Mouse (Mus musculus) stomach, embryonic 16.5 days (tissue): ENCODE data around the gene Slc37a1. TPM values are rescaled to one million over a fixed set of nuclear protein-coding genes. Genes with fewer than 3 reads are reported as not detected.
A peak's percentile ranks its signal among the peaks of the same experiment; 100 is the strongest.
"Not testable (repeated sequence)": the region's sequence is repeated elsewhere in the genome, so short reads cannot be mapped to it uniquely, and the experiment has no call there.

Source experiments
- ATAC-seq: fragments of 200-750 bp; cut with Nextera tagmentation; 2 replicates; pipeline ENCODE4 v1.8.0; 2017; ENCODE audit warnings: moderate number of reproducible peaks, moderate TSS enrichment; ENCODE audit not compliant: insufficient read depth, low FRiP score
- H3K27ac ChIP-seq: fragments of 300-500 bp; sonication (generic); 2 replicates; pipeline ENCODE4 v1.5.1; 2014; ENCODE audit warnings: low read length
- H3K27me3 ChIP-seq: fragments of 300-500 bp; sonication (generic); 2 replicates; pipeline ENCODE4 v1.6.1; 2014; ENCODE audit warnings: low read length, control low read depth, mixed read lengths; ENCODE audit not compliant: control insufficient read depth, insufficient read depth
- H3K36me3 ChIP-seq: fragments of 300-500 bp; sonication (generic); 2 replicates; pipeline ENCODE4 v1.6.1; 2014; ENCODE audit warnings: low read length; ENCODE audit not compliant: control insufficient read depth, insufficient read depth
- H3K4me1 ChIP-seq: fragments of 300-500 bp; sonication (generic); 2 replicates; pipeline ENCODE4 v1.6.1; 2014; ENCODE audit warnings: low read length, control low read depth, mixed read lengths; ENCODE audit not compliant: control insufficient read depth, insufficient read depth
- H3K4me2 ChIP-seq: fragments of 300-500 bp; sonication (generic); 2 replicates; pipeline ENCODE4 v1.6.1; 2014; ENCODE audit warnings: low read depth, low read length, mixed read lengths
- H3K4me3 ChIP-seq: fragments of 300-500 bp; sonication (generic); replicated peaks from 2 replicates; pipeline ENCODE4 v1.5.1; 2014; ENCODE audit warnings: mild to moderate bottlenecking, low read length
- H3K9ac ChIP-seq: fragments of 300-500 bp; sonication (generic); 2 replicates; pipeline ENCODE4 v1.6.1; 2014; ENCODE audit warnings: low read length
- H3K9me3 ChIP-seq: fragments of 300-500 bp; sonication (generic); replicated peaks from 2 replicates; pipeline ENCODE4 v1.6.1; 2016; ENCODE audit warnings: low read length, control low read depth; ENCODE audit not compliant: control insufficient read depth
- WGBS: fragments of 180-500 bp; shearing (Covaris S2); extraction: QIAGEN DNeasy Blood & Tissue Kit; methylation state at CpG from one replicate; pipeline ENCODE4 v1.1.7; 2014; 5-methylcytosine and 5-hydroxymethylcytosine counted together
- polyA plus RNA-seq: library from polyadenylated mRNA; unstranded; fragments of >200 nt; fragmentation: Nextera tagmentation; extraction: Ambion mirVana; gene quantifications from 2 replicates; pipeline ENCODE4 v1.2.1, GENCODE M21; 2015

Gene Slc37a1
- polyA plus RNA-seq, 1 experiment from 2014 or later = 16.1 TPM

DNA sequence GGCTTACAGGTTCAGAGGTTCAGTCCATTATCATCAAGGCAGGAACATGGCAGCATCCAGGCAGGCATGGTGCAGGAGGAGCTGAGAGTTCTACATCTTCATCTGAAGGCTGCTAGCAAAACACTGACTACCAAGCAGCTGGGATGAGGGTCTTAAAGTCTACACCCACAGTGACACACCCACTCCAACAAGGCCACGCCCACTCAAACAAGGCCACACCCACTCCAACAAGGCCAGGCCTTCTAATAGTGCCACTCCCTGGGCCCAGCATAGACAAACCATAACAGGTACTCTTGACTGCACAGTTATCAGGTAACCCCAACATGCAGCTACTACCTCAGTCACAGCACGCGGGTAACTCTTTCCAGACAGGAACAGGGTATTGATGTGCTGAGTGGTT is 68.1 kb downstream of the Slc37a1 start:
- ATAC-seq, H3K4me2 ChIP-seq, H3K27ac ChIP-seq, H3K27me3 ChIP-seq, H3K36me3 ChIP-seq, H3K9ac ChIP-seq, H3K9me3 ChIP-seq, H3K4me3 ChIP-seq, H3K4me1 ChIP-seq: not testable (repeated sequence)
- 69% methylated on average over 3 of the region's 3 CpGs for WGBS

DNA sequence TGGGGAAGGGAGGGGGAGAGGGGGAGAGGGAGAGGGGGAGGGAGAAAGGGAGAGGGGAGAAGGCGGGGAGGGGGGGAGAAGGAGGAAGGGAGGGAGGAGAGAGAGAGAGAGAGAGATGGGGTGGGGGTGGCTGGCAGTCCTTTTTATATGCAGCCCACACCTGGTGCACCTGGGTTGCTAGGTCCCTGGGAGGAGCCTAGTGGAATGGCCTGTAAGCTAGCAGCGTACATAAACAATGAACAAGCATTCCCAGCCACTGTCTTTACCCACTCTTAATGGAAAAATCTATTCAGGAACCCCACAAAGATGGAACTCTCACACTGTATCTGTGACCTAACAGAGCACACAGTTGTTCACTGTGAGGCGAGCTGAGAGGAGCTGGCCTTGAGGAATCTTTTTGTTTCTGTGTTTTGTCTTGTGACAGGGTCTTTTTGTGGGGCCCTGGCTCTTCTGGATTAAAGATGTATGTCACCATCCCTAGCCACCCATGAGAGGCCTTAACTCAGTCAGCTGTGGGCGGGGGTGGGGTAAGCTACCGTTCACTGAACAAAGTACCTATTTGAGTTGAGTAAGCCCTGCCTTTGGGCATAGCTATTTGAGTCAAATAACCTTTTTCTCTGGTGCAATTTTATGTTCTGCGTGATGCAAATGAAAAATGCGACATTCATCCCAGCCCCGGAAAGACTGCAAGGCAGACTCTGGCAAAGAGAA is 69.4 kb downstream of the Slc37a1 start:
- no peak overlapping the region for H3K4me3 ChIP-seq
- no peaks in the 10 kb centered on the region for H3K9me3 ChIP-seq
- H3K4me1 ChIP-seq = no peaks in the 10 kb centered on the region; the same call in 1 of the 2 replicates
- 32% methylated on average over 8 of the region's 8 CpGs for WGBS
- no peak overlapping the region for H3K27ac ChIP-seq
- no peaks in the 10 kb centered on the region for H3K36me3 ChIP-seq
- no peak overlapping the region for H3K4me2 ChIP-seq
- no peaks in the 10 kb centered on the region for H3K27me3 ChIP-seq
- no peak overlapping the region for H3K9ac ChIP-seq
- ATAC-seq = no peak

DNA sequence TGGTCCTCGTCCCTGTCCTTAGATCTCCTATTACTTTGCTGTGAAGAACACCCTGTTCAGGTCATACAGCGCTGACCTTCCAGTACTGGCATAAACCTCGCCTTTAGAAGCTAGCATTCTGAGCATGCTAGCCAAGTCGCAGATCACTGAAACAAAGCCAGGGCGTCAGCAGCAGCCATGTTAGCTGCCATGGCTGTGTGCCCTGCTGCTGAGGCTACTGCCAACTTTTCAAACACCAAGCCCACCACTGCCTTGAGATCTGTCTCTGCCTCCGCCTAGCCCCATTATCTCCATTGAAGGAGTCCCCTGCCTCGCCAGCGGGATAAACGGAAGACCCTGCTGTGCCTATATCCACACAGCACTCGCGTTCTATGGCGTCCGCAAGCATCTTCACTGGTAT is 74.0 kb downstream of the Slc37a1 start:
- Histone ChIP-seq H3K4me3 (no peak overlapping the region), H3K4me2 (no peak overlapping the region), H3K27me3 (no peaks in the 10 kb centered on the region), H3K4me1 (no peaks in the 10 kb centered on the region; the same call in 1 of the 2 replicates), H3K36me3 (no peaks in the 10 kb centered on the region), H3K9ac (no peak overlapping the region), H3K9me3 (no peaks in the 10 kb centered on the region), H3K27ac (no peak overlapping the region)
- no peak for ATAC-seq
- WGBS = 85% methylated on average over 13 of the region's 13 CpGs

DNA sequence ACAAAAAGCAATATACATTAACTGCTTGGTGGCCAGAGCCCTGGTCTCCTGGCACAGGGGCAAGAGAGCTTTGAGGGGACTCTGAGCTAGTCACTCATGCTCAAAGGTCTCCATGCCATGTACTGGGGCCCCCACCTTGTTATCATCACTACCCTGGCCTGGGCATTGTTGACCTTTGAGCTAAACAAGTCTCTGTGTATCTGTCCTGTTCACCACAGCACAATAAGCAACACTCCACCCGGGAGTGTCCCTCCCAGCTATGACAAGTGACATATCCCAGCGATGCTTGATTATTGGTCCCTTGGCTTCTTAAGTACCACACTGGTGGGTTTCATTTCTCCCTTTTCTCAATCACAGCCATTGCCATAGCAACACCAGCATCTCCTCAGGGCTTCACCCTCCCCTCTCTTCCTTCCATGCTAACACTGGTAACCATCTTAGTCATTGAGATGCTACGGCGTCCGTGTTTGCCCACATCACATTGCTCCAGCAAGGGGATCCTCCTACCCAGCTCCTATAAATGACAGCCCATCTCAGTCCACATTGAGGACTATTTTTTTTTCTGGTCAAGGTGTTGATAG is 79.1 kb downstream of the Slc37a1 start:
- no peak for ATAC-seq
- Histone ChIP-seq H3K36me3 (no peaks in the 10 kb centered on the region), H3K9me3 (no peaks in the 10 kb centered on the region), H3K4me2 (no peak overlapping the region), H3K4me1 (no peaks in the 10 kb centered on the region), H3K27me3 (no peaks in the 10 kb centered on the region), H3K9ac (no peak overlapping the region), H3K27ac (no peak overlapping the region), H3K4me3 (no peak overlapping the region)
- 84% methylated on average over 5 of the region's 5 CpGs for WGBS

DNA sequence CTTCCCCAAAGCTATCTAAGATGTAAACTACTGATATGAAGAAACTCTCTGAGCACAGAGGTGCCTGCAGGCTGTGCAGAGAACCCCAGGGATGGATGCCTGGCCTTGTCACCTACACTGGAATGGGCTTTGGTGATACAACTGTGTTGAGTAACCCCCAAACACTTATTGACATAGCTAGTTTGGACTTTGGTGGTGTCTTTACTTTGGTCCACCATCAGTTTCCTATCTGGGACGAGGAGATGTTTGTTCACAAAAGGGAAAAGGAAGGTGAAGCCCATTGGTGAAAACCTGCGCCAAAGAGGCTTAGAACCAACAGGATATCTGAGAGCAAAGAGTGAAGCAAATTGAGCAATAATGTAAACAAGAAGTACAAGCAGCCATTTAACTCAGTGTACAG is 83.6 kb downstream of the Slc37a1 start:
- H3K4me2 ChIP-seq = no peak overlapping the region
- H3K9me3 ChIP-seq = no peaks in the 10 kb centered on the region
- no peak overlapping the region for H3K4me3 ChIP-seq
- H3K27me3 ChIP-seq = no peaks in the 10 kb centered on the region
- no peak for ATAC-seq
- no peaks in the 10 kb centered on the region for H3K36me3 ChIP-seq
- H3K27ac ChIP-seq = no peak overlapping the region
- WGBS = 57% methylated on average over 2 of the region's 2 CpGs
- no peak overlapping the region for H3K9ac ChIP-seq
- no peaks in the 10 kb centered on the region for H3K4me1 ChIP-seq

DNA sequence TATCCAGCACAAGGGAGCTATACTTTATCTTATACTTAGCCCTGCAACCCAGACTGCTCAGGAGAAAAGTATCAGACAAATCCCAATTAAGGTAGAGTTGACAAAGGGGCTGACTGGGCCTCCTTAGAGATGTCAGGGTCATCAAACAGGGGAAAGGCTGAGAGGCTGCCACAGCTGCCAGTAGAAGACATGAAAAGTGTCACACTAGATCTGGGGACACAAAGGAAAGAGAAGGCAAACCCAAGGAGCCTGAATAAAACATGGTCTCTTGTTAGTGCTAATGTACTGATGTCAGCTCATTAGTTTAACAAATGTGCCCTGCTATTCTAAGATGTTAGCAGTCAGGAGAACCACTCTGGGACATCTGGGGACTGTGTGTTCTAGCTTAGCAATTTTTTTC is 84.3 kb downstream of the Slc37a1 start:
- H3K9ac ChIP-seq = no peak overlapping the region
- H3K36me3 ChIP-seq = no peaks in the 10 kb centered on the region
- H3K27ac ChIP-seq = no peak overlapping the region
- no peaks in the 10 kb centered on the region for H3K4me1 ChIP-seq
- H3K9me3 ChIP-seq = no peaks in the 10 kb centered on the region
- no peak overlapping the region for H3K4me3 ChIP-seq
- no peak for ATAC-seq
- H3K27me3 ChIP-seq = no peaks in the 10 kb centered on the region
- H3K4me2 ChIP-seq = no peak overlapping the region

DNA sequence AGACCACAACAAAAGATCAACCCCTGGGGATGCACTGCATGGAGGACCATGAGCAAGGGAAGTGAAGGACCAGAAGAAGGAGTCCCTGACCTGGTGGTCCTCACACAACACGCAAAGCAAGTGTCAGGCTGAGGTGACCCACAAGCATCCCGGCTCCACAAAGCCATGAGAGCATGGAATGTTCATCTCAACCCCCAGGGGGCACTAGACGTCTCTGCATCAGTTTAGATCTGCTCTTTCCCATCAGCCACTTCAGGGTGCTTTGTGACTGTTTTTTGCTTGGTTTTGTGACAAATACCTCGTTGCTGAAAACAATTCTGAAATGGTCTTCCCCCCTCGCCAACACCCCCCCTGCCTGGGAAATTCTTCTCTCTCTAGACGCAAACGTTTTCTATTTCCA is 91.4 kb downstream of the Slc37a1 start:
- no peaks in the 10 kb centered on the region for H3K9me3 ChIP-seq
- WGBS = 15% methylated on average over 7 of the region's 7 CpGs
- H3K27ac ChIP-seq = no peak overlapping the region
- no peak overlapping the region for H3K4me3 ChIP-seq
- no peaks in the 10 kb centered on the region for H3K4me1 ChIP-seq
- no peak overlapping the region for H3K9ac ChIP-seq
- H3K4me2 ChIP-seq = no peak overlapping the region
- no peaks in the 10 kb centered on the region for H3K36me3 ChIP-seq
- peak; percentile 40; the same call in 1 of the 2 replicates for ATAC-seq
- H3K27me3 ChIP-seq = no peaks in the 10 kb centered on the region

DNA sequence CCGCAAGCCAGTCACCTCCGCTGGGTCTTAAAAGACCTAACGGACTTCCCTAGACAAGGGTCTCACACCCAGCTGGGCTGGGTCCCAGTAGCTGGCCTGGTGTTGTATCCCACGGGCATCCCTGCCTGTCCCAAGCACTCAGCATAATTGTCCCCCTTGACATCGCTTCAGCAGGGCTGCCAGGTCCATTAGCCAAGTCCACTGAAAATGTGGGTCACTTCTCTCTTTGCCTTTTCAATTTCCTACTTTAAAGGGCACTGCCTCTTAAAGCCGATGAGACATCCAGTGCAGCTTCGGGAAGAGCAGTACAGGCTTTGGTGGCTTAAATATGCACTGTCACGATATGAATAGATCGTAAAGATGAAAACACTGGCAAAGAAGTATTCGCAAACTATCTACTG is 91.8 kb downstream of the Slc37a1 start:
- Histone ChIP-seq H3K36me3 (no peaks in the 10 kb centered on the region), H3K27ac (no peak overlapping the region), H3K4me2 (no peak overlapping the region), H3K4me1 (no peaks in the 10 kb centered on the region), H3K9me3 (no peaks in the 10 kb centered on the region), H3K4me3 (no peak overlapping the region), H3K27me3 (no peaks in the 10 kb centered on the region), H3K9ac (no peak overlapping the region)
- WGBS = 66% methylated on average over 10 of the region's 10 CpGs
- no peak for ATAC-seq

DNA sequence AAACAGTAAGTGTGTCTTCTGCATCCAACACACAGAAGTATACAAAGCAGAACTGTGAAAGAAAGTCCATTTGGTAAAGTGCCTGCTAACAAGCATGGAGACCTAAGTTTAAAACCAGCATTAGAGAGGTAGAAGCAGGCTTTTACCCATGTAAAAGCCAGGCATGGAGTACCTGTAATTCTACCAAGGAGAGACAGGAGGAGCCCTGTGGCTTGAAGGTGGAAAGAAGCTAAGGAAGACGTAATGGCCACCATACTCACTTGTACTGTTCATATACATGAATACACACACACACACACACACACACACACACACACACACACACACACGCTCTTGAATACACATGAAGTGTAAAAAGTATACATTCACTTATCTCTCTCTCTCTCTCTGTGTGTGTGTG is 92.5 kb downstream of the Slc37a1 start:
- 78% methylated on average over 2 of the region's 2 CpGs for WGBS
- H3K4me2 ChIP-seq = no peak overlapping the region
- H3K27me3 ChIP-seq = no peaks in the 10 kb centered on the region

More for the DNA sequence above, 92.5 kb downstream of the Slc37a1 start:
- Histone ChIP-seq H3K36me3 (no peaks in the 10 kb centered on the region), H3K27ac (no peak overlapping the region), H3K4me3 (no peak overlapping the region), H3K9ac (no peak overlapping the region), H3K9me3 (no peaks in the 10 kb centered on the region), H3K4me1 (no peaks in the 10 kb centered on the region)
- no peak for ATAC-seq
